In genomic region chr10:87485721-87486620, GRCm38 (mm10) we compare ENCODE assay signal across 8 mouse cellular contexts. TPM values are rescaled to one million over a fixed set of nuclear protein-coding genes. Genes with fewer than 3 reads are reported as not detected.
DNase-seq lines count a peak whose midpoint lies in the region; ATAC-seq lines count a peak whose summit lies in the region.

No protein-coding gene starts in this region.

- no peaks in the 10 kb centered on the region for H3K36me3 ChIP-seq in hindbrain, embryonic 12.5 days
- no peaks in the 10 kb centered on the region for H3K36me3 ChIP-seq in neural tube, embryonic 14.5 days (ENCODE audit: control insufficient read depth, insufficient read depth, low read length)

- DNase-seq in ES-CJ7 (ENCODE audit: low read depth, low spot score) (peak; percentile 74), ZHBTc4 (ENCODE audit: low read depth, low spot score) (peak; percentile 56)
- peak; percentile 34 to 36 for DNase-seq in layer of hippocampus, postnatal 36 days
- DNase-seq in heart, postnatal 36 days, result no peak

- peaks cover 25% of the 10 kb centered on the region for H3K27me3 ChIP-seq in hindbrain, embryonic 12.5 days
- no peaks in the 10 kb centered on the region for H3K27me3 ChIP-seq in neural tube, embryonic 14.5 days (ENCODE audit: control insufficient read depth, insufficient read depth, low read length)

- intact Hi-C loops in heart, postnatal 36 days (cut with DNase I), result no loop called here

- peak overlapping the region; percentile 77 for H3K4me2 ChIP-seq in hindbrain, embryonic 12.5 days (replicated peaks)
- H3K4me2 ChIP-seq in neural tube, embryonic 14.5 days (ENCODE audit: low read depth, low read length), result peak overlapping the region; percentile 65

- H3K9ac ChIP-seq in hindbrain, embryonic 12.5 days, result peak overlapping the region; percentile 56; the same call in 1 of the 2 replicates
- H3K9ac ChIP-seq in neural tube, embryonic 14.5 days (replicated peaks; ENCODE audit: low read depth, low read length), result peak overlapping the region; percentile 17

- peak overlapping the region; percentile 34 for H3K4me3 ChIP-seq in hindbrain, embryonic 12.5 days
- H3K4me3 ChIP-seq in neural tube, embryonic 14.5 days (ENCODE audit: low read depth, low read length), result peak overlapping the region; percentile 38

- H3K4me1 ChIP-seq in hindbrain, embryonic 12.5 days, result peaks cover 51% of the 10 kb centered on the region
- H3K4me1 ChIP-seq in neural tube, embryonic 14.5 days (ENCODE audit: control insufficient read depth, insufficient read depth, low read length), result peaks cover 19% of the 10 kb centered on the region

- ATAC-seq in hindbrain, embryonic 12.5 days (ENCODE audit: low FRiP score), result peak; percentile 55
- peak; percentile 82 for ATAC-seq in neural tube, embryonic 14.5 days (ENCODE audit: low read depth)
- no peak for ATAC-seq in activated CD4-positive, CD25-positive, alpha-beta regulatory T cell, adult 4 months
- ATAC-seq in granulocyte monocyte progenitor cell, adult 5-6 weeks (replicated peaks; ENCODE audit: poor library complexity, severe bottlenecking), result no peak

- H3K9me3 ChIP-seq in hindbrain, embryonic 12.5 days (replicated peaks), result no peaks in the 10 kb centered on the region
- H3K9me3 ChIP-seq in neural tube, embryonic 14.5 days (ENCODE audit: control insufficient read depth, low read length), result no peaks in the 10 kb centered on the region

- H3K27ac ChIP-seq in hindbrain, embryonic 12.5 days, result peak overlapping the region; percentile 66; the same call in 1 of the 2 replicates
- H3K27ac ChIP-seq in neural tube, embryonic 14.5 days (ENCODE audit: low read depth, low read length), result peak overlapping the region; percentile 49; the same call in 1 of the 2 replicates

- WGBS in hindbrain, embryonic 12.5 days, result 1% methylated on average over 33 of the region's 33 CpGs
- under 1% methylated on average over 33 of the region's 33 CpGs for WGBS in neural tube, embryonic 14.5 days

RNA-seq across cellular contexts. Expression of gene Ascl1, which starts 7.5 kb away (rescaled TPM):
- 46.1 and 49.1 TPM in 2 replicates for polyA plus RNA-seq in hindbrain, embryonic 12.5 days (2016; fragmentation: Nextera tagmentation; extraction: Ambion mirVana)
- 1 to 10 TPM; 5.6 to 6.0 TPM for total RNA-seq in layer of hippocampus, postnatal 36 days (2021)
- 8.7 and 8.8 TPM in 2 replicates for polyA plus RNA-seq in neural tube, embryonic 14.5 days (2014; fragmentation: Nextera tagmentation; extraction: Ambion mirVana)
- not detected for polyA plus RNA-seq in activated CD4-positive, CD25-positive, alpha-beta regulatory T cell, adult 4 months (2017; shearing (Covaris generic))
- not detected for total RNA-seq in heart, postnatal 36 days (2021)
- not detected in 2 replicates for total RNA-seq in granulocyte monocyte progenitor cell, adult 5-6 weeks (2014; fragmentation: Nextera tagmentation)
- total RNA-seq in granulocyte monocyte progenitor cell, adult 5-6 weeks (2017), result not detected in 2 replicates

RNA-seq across cellular contexts. Expression of gene Pah, which starts 35.6 kb away (rescaled TPM):
- polyA plus RNA-seq in hindbrain, embryonic 12.5 days (2016; fragmentation: Nextera tagmentation; extraction: Ambion mirVana), result not detected in 2 replicates
- not detected for total RNA-seq in layer of hippocampus, postnatal 36 days (2021)
- not detected in 2 replicates for polyA plus RNA-seq in neural tube, embryonic 14.5 days (2014; fragmentation: Nextera tagmentation; extraction: Ambion mirVana)
- not detected for polyA plus RNA-seq in activated CD4-positive, CD25-positive, alpha-beta regulatory T cell, adult 4 months (2017; shearing (Covaris generic))
- total RNA-seq in heart, postnatal 36 days (2021), result 1 to 10 TPM; 3.5 to 4.6 TPM
- total RNA-seq in granulocyte monocyte progenitor cell, adult 5-6 weeks (2014; fragmentation: Nextera tagmentation), result not detected in 2 replicates
- not detected in 2 replicates for total RNA-seq in granulocyte monocyte progenitor cell, adult 5-6 weeks (2017)

Comparison
In these comparisons a context has a peak if more than half of its experiments do, and no peak if none do; other contexts are left out.
1. DNase-seq: peak in ES-CJ7 (single experiment), ZHBTc4 (single experiment) and layer of hippocampus, postnatal 36 days (2 of 2); none in heart, postnatal 36 days (0 of 2).
2. ATAC-seq: peak in hindbrain, embryonic 12.5 days (single experiment) and neural tube, embryonic 14.5 days (single experiment); none in activated CD4-positive, CD25-positive, alpha-beta regulatory T cell, adult 4 months (single experiment) and granulocyte monocyte progenitor cell, adult 5-6 weeks (single experiment).
3. RNA of gene Ascl1, which starts 7.5 kb away (total RNA-seq): 5.6 to 6.0 TPM in layer of hippocampus, postnatal 36 days; not detected in heart, postnatal 36 days and not detected in granulocyte monocyte progenitor cell, adult 5-6 weeks; every median in the first group is over 4 times any median in the second.